Mouse (Mus musculus) thymus, postnatal 4 days (tissue): Measurements from ENCODE around the gene Gm45716.

Experiments used
- DNase-seq: peaks from one replicate; pipeline ENCODE4 v3.0.0; 2021

The Gm45716 gene

DNA sequence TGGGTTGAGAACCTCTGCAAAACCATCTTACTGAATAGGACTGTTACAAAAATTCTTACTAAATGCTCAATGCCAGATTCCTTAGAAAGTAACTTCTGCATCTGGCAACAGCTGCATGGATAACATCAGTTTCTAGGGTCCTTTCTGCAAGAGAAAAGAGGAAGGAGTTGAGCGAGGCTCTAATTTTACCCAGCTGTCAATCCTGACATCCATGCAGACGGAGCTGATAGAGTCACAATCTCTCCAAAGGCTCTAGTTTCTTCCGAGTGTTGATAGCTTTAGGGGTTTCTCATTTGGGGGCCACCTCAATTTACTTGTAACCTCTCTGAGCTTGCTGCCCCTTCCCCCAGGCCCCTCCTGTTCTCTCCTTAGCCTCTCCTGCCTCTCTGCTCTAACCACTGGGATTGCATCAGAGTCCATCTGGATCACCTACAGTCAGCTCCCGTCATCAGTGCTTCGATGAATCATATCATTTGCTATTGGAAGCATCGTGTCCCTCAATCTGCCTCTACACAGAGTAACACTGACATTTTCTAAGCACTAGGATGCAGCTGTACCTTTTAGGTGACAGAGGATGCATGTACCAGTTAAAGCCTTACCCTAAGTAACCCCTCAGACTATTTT, 32.7 kb downstream of the Gm45716 start:
- DNase-seq, result no peak

DNA sequence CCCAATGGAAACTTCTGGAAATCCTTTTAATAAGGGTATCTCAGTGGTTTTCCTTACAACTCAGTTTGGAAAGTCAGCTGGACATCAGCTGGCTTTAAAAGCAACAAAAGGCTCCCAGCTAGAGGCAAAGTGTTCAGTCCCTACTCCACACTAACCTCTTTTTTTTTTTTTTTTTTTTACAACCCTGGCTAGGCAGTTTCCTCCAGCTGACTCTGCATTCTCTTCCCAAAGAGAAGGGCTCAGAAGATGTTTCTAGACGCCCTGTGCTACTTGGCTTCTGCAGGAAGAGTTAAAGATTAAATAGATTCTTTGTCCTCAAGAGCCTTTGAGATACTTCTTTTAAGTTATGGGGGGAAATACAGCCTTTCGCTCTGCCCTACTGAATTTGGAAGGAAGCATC, 33.3 kb downstream of the Gm45716 start:
- no peak for DNase-seq

DNA sequence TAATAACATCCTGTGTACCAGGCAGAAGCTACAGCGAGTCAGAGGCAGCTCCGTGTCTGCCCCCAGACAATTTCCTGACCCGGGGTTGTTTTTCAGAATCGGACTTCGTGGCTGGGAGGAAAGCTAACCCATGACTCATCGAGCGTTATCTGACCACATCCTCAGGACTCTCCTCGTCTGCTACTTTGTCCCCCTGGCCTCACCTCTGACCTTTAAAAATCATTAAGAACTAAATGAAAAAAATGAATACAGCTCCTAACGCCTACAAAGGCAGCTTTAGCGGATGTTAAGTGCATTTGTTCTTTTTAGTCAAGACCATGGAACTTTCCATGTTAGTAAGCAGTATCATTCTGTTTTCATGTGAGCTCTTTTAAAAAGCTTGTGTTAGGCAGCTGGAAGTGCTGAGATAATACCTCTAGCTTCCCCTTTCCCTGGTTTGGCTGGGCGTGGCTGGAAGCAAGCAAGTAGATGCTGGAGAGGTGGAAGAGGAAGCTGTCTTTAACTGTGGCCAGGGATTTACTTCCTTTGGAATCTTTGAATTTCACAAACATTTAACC, 37.5 kb downstream of the Gm45716 start:
- DNase-seq, result no peak

DNA sequence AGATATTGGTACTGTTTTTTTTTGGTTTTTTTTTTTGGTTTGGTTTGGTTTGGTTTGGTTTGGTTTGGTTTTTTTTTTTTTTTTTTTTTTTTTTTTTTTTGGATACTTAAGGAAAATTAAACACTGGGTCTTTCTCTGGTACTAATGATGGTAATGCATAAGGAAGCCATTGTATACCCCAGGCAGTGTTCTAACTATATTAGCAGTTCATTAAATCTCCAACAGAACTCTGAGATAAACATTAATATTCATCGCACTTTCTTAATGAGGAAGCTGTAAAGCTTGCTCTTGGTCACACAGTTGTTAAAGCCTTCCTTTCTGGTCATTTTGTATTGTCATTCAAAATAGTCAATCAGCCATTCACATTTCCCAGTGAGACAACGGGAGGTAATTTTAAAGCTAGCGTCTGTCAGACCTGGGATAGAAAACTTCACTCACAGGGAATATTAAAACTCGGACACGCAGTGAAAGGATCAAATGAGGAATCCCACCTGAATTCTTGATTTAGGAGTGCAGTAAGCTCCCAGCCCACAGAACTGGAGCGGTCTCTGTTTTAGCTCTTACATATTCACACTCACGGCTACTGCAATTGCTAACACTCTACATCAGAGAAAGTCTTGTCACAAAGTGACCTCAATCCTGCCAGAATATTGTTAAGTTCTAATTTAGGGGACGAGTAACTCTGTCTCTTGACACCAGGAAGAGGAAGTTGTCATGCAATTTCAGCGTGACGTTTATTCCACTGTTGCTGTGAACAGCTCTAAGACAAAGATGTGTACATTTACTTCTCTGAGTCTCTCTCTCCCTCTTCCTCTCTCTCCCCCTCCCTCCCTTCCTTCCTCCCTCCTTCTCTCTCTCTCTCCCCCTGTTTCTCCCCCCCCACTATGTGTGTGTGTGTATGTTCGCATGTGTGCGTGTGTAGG, 39.8 kb downstream of the Gm45716 start:
- DNase-seq, result no peak

DNA sequence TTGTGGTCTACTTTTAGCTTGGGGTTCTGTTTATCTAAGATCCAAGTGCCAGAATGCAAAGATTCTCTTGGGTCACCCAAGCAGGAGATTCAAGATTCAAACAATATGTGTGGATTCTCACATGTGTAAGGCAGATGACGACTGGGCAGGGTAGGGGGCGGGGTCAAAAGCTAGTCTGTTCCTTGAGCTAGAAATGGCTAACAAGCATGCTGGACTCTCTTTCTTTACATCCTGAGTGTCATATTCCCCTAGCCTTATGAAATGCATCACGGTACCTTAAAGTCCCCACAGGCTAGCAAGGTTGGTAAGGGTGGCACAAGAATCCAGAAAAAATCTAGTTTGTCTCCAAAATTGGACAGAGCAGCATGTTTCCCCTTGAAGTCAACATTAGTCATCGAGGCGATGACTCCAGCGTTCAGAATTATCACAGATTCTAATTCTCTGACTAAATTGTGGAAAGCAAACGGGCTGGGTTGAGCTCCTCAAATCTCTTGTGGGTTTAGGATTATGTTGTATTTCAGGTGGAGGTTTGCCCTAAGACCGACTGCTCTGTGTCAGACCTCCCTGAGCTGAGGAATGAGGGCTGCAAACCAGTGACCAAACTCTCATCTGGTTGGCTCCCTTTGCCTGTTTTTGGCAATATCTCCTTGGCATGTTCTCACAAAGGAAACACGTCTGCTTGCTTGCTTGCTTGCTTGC, 40.9 kb downstream of the Gm45716 start:
- DNase-seq, result no peak

DNA sequence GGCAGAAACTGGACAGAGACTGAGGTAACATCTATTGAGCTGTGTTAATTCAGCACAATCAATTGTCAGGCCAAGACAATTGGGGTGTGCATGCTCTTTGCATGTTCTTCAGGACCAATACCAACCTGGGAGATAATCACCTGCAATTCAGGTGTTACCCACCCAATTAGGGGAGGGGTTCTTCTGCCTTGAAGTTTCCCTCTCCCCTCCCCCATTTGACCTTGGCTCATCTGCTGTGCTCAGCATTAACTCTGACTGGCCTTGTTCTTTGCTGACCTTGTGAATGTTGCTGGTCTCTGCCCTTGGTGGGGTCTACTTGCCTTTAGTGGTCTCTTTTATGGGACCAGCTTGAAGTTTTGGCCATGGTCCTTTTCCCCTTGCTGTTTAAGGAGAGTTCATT, 42.3 kb downstream of the Gm45716 start:
- DNase-seq, result no peak

DNA sequence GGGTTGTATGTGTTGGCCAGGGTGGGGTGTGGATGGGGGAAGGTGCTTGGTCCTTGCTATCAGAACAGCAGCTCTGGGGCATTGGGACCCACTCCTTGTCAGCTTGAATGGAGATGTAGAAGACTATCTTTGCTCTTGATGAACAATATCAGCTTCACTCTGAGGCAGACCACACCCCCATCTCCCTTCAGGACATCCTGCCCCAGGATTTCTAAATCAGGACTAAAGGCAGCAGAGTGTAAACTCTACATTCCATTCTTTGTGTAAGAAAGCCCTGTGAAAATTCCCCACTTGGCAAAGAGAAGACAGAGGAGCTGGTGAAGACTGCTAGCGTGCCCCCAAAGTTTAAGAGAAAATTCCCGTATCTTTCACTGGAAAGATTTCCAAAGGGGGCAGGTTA, 43.2 kb downstream of the Gm45716 start:
- no peak for DNase-seq

DNA sequence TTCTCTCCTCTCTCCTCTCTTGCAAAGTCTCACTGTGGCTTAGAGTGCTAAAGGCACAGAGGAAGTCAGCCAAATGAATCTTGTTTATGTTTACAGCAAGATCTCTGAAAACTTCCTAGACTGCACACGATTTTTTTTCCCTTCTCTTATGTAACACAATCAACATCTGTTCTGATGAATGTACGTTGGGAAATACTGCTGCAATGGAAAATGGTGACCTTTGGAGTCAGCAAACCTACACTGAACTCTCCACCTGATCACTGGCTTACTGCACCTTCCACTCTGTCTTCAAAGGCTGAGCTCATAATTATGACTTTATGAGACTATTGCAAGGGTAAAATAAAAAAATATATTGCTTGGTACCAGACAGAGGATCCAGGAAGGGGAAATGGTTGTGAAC, 44.1 kb downstream of the Gm45716 start:
- DNase-seq, result no peak

DNA sequence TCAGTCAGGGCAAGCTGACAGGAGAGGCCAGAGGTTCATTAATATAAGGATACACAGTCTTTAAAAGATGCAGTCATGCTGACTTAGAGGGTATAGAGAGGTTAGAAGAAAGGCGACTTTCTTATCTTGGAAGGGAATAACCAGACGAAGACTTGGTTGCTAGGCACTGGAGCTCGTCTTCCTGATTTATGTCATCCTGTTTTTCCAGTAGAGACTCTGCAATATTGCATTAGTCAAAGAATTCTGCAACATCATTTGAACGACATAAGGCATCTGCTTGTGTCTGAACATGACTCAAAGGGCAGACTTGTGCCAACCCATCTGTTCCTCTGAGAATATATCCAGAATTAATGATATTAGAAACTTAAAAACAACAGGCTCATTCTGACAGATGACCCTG, 45.2 kb downstream of the Gm45716 start:
- DNase-seq, result no peak

DNA sequence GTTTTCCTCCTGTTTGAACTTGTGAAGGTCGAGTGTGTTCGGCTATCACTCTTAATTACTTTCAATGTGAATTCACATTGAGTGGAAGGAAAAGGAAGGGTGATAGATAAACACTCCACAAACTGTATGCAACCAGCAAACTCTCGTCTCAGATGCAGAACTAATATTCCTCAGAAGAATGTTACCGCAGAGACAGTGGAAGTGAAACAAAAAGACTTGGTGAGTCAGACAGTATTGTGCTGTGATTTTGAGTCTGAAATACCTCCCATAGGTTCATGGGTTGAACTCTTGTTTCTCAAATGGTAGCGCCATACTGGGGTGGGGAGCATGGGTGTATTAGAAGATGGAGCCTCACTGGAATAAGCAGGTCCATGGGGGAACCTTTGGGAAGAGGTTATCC, 47.7 kb downstream of the Gm45716 start:
- DNase-seq, result no peak

DNA sequence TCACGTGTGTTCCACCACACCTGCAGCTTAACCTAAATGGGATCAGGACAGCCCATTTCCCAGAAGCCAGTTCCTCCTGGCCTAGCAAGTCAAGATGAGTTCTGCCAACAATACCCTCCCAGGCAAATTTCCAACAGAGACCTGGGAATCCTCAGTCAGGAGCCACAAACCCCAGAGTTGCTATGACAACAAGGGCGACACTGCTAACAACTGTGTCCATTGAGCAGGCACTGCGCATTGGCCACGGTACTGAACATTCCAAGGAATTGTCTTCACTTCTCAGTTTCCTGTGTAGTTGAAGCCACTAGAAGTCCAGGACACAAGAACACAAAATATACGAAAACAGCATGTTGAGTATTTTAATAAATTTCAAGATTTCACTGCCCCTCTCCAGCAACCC, 50.1 kb downstream of the Gm45716 start:
- no peak for DNase-seq

DNA sequence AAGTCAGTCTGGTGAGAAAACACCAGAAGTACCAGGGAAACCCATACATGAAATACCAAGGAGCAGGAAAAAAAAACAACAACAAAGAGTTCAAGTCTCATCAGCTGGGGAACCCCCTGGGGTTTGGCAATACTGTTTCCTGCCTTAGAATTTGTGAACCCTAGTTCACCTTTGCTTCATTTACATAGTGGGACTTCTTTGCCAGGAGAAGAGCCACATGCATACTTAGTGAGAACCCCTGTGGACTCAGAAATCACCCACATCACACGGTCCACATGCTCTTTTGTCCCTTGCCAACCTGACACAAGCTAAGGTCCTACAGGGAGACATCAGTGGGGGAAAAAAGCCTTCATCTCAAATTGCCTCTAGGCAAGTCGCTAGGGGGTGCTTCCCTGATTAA, 51.2 kb downstream of the Gm45716 start:
- no peak for DNase-seq

DNA sequence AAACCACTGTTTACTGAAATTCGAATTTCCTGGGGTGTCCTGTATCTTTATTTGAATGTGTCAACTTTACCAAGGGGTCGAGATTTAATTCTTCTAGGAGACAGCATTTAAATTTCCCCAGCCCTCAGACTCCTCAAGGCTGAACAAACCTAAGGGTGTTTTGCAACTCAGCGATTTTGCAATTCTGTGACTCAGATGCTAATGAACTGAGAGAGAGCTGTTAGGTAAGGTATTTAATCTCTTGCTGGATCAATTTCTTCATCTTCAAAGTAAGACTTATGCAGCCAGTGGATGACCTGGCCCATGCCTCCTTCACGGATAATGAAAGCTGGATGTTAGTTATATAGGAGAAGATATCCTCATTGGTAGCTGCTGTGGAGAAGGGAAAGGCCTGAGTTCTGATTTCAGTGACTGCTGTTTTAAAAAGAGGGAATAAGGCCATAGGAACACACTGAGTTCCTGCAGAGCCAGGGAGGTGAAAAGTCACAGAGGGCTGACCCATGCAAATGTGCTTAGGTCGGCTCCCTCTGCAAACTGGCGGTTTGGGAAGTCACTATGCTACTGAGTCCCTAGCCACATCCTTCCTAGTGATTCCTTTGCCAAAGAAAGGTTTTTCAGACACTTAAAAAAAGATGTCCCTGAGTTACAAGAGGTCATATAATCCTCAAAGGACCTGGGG, 53.3 kb downstream of the Gm45716 start:
- no peak for DNase-seq

DNA sequence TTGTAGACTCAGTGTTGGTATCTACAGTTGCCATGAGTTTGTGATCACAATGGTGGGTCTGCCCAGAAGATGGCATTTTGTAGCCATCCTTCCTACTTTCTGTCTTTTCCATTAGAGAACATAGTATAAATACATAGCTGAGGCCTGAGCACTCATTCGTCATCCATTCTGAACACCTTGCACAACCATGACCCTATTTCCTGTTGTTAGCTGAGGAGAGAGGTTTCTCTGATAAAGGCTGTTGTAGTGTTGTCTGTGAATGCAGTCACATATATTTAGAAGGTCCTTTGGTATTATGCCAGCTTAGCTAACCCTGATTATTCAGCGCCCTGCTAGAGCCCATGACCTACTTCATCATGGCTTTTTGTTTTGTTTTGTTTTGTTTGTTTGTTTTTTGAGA, 54.4 kb downstream of the Gm45716 start:
- DNase-seq, result no peak

DNA sequence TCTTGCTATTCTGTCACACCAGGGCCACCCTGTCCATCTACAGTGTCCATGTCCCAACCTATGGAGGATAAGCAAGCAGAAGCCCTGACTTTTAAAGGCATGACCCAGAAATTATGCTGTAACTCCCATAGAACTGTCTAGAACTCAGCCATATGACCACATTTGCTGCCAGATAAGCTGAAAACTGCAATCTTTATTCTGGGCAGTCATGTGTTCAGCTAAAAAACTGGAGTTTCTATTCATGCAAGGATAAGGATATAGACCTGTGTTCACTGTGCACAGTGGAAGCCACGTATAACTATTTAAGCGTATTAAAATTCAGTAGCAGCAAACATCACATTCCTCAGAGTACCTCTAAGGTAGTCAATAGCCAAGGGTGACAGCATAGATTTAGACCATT, 55.8 kb downstream of the Gm45716 start:
- no peak for DNase-seq

DNA sequence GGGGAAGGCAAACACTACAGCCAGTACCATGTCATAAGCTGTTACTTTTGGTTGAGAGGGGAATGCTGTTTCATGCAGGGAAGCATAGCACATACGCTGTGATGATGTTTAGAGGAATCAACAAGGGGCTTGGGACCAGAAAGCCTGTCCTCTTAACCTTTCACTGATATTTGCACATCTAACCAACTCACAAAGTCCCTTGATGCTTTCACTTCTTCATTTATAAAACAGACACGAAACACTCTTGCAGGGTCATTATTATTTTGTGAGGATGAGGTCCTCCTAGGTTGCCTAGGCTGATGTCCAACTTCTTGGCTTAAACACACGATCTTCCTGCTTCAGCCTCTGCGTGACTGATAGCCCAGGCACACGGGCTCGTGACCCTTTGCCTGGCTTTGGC, 58.1 kb downstream of the Gm45716 start:
- no peak for DNase-seq

DNA sequence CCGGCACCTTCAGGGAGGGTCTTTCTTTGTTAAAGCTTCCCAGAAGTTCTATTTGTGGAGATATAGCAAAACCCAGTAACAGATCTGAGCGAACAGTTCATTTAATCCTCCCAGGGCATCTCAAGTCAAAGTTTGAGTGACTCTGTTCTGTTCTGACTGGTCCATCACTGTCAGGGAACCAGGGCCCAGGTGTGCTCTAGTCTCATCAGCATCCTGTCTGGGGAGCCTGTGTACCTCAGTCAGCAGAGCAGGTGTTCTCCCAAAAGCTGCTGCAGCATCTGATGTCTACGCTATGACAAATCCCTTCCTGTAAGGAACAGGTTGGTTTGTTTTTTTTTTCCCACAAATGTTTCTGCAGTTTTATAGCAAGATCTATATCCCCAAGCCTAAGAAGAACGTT, 59.2 kb downstream of the Gm45716 start:
- DNase-seq, result peak; percentile 33

DNA sequence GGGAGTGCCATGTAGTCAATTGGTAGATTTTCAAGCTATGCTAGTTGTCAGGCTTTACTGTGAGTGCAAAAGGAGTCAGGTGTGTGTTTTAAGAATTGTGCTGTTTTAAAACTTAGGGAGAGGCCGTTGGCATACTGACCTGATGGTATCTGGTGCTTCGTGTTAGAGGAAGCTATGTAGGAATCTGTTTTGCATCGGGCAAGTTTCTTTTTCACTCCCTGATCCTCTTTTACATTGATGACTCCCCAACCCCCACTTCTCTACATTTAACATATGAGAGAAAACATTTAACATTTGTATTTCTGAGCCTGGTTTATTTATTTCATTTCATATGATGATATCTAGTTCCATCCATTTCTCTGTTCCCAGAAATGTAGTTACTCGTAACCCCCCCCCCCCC, 60.3 kb downstream of the Gm45716 start:
- no peak for DNase-seq

DNA sequence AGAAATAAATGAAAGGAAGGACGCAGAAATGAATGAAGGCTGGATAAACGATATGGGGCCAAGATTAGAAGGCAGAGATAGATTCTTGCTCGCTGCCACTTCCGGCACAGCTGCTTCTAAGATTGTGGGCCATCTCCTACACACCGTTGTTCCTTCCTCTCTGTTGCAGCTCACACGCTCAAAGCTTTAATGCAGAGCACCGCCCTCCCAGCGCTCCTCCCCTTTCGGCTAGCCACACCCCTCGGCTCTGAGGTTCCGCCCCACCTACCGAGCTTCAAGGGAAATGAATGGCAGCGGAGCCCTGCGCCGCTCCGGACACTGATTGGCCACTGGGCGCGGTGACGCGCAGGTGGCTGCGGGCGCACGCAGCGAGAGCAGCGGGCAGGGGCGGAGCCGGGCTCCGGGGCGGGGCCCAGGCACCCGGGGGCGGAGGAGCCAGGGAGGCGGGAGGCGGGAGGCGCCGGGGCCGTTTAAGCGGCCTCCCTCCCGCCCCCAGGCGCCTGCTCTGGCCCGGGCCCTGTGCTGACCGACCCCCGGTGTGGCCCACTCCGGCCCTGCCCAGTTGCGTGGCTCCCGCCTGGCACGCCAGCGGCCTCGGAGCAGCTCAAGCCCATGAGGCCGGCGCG, 61.7 kb downstream of the Gm45716 start, which contains the start of gene Mmd:
Gene Mmd, plus strand, starts transcription at position 432 of the 626 bp plus-strand sequence.
- DNase-seq, result peak; percentile 98

DNA sequence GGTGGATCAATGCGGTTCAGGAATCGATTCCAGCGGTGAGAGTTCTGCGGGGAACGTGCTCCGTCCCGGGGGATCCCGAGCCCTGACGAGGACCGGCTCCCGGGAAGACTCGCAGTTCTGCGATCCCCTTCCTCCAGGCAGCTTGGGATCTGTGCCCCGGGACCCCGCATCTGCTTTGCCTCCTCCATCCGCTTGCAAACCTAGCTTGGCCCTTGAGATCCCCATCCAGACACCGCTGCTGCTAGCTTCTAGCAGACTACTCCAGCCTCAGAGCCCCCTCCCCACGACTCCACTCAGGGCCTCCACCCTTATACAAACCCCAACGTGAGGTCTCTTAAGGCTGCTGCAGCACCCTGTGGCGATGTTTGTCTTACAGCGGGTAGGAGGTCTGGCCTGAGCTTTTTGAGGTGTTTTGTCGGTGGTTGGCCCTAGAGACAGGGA, 62.2 kb downstream of the Gm45716 start:
- DNase-seq, result no peak

DNA sequence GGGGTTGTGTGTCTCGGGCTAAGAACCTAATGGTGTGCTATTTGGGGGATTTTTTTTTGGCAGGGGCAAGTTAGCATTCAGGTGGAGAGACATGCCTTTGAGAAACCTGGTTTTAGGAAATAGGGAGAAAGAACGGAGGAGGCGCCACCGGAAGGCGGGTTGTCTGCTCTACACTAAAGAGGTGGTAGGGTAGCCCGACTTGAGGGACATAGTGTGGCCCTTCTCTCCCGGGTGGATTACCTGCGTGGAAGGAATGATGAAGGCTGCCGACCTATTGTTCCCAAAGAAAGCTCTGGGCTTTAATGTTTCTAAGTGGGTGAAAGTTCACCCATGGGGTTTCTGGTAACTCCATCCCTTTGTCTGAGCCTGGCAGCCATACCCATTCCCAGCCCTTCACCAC, 62.7 kb downstream of the Gm45716 start:
- DNase-seq, result peak; percentile 60

DNA sequence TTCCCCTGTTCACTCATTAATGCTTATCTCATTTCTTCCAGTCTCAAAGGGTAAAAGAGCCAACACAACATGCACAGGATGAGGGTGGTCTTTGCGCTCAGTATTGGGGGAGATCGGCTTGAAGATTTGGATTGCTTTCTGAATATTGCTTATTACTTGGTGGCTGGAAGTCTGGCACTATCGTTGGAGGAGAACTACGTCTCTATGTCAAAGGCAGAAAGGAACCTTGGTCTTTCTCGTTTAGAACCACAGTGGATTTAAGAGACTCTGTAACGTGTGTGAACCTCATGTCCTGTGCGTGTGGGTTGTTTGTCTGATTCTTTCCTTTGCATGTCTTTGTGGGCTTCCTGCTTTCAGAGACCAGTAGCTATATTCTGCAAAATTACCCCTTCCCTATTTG, 63.2 kb downstream of the Gm45716 start:
- no peak for DNase-seq
